Mouse (Mus musculus): ENCODE data around the gene Gm7951. TPM values are rescaled to one million over a fixed set of nuclear protein-coding genes. Genes with fewer than 3 reads are reported as not detected.
"Not testable (repeated sequence)": the region's sequence is repeated elsewhere in the genome, so short reads cannot be mapped to it uniquely, and the experiment has no call there.

The Gm7951 gene
- total RNA-seq (2014; rRNA removed; ENCODE audit: low replicate concordance) (not detected in 2 replicates), polyA plus RNA-seq (2015; fragmentation: Nextera tagmentation; extraction: Ambion mirVana) (not detected in 2 replicates)

GRCm38 (mm10) chr14:42117269-42117668 lies at the start of gene Gm7951:
TSS of gene Gm7951 (minus strand) at chr14:42117369.
- H3K4me2 ChIP-seq (ENCODE audit: low read depth, low read length); H3K4me1 ChIP-seq (ENCODE audit: control insufficient read depth, insufficient read depth); ATAC-seq (ENCODE audit: insufficient read depth, low read depth); H3K9me3 ChIP-seq (replicated peaks; ENCODE audit: control insufficient read depth, low read length); H3K4me3 ChIP-seq (ENCODE audit: low read depth, low read length); H3K27ac ChIP-seq (ENCODE audit: low read depth); H3K27me3 ChIP-seq (ENCODE audit: control insufficient read depth, insufficient read depth, low read length); H3K36me3 ChIP-seq (replicated peaks; ENCODE audit: control insufficient read depth, insufficient read depth, low read length); DNase-seq (ENCODE audit: low spot score); H3K9ac ChIP-seq (replicated peaks; ENCODE audit: low read depth, low read length): not testable (repeated sequence)
- WGBS, result no CpG with 5 or more reads among the region's 2 CpGs

- H3K27me3 ChIP-seq (ENCODE audit: control insufficient read depth, insufficient read depth, low read length); H3K9me3 ChIP-seq (replicated peaks; ENCODE audit: control insufficient read depth, low read length); H3K4me2 ChIP-seq (ENCODE audit: low read depth, low read length); ATAC-seq (ENCODE audit: insufficient read depth, low read depth); H3K4me3 ChIP-seq (ENCODE audit: low read depth, low read length); H3K9ac ChIP-seq (replicated peaks; ENCODE audit: low read depth, low read length); H3K27ac ChIP-seq (ENCODE audit: low read depth); H3K36me3 ChIP-seq (replicated peaks; ENCODE audit: control insufficient read depth, insufficient read depth, low read length); DNase-seq (ENCODE audit: low spot score); H3K4me1 ChIP-seq (ENCODE audit: control insufficient read depth, insufficient read depth): not testable (repeated sequence)
- 62% methylated on average over 1 of the region's 2 CpGs for WGBS
These were observed 45.4 kb upstream of the Gm7951 start, which contains the start of gene Gm17027 for GRCm38 (mm10) chr14:42162522-42162921. TSS of gene Gm17027 (minus strand) at chr14:42162622.

- not testable (repeated sequence) for H3K27ac ChIP-seq (ENCODE audit: low read depth); H3K9me3 ChIP-seq (replicated peaks; ENCODE audit: control insufficient read depth, low read length); H3K9ac ChIP-seq (replicated peaks; ENCODE audit: low read depth, low read length); ATAC-seq (ENCODE audit: insufficient read depth, low read depth); H3K4me3 ChIP-seq (ENCODE audit: low read depth, low read length); DNase-seq (ENCODE audit: low spot score); H3K4me1 ChIP-seq (ENCODE audit: control insufficient read depth, insufficient read depth); H3K4me2 ChIP-seq (ENCODE audit: low read depth, low read length); H3K27me3 ChIP-seq (ENCODE audit: control insufficient read depth, insufficient read depth, low read length); H3K36me3 ChIP-seq (replicated peaks; ENCODE audit: control insufficient read depth, insufficient read depth, low read length)
- 78% methylated on average over 5 of the region's 8 CpGs for WGBS
These were observed 17.4 kb upstream of the Gm7951 start for GRCm38 (mm10) chr14:42134571-42134970.

GRCm38 (mm10) chr14:42133806-42134205 lies 16.6 kb upstream of the Gm7951 start:
- not testable (repeated sequence) for H3K9ac ChIP-seq (replicated peaks; ENCODE audit: low read depth, low read length); DNase-seq (ENCODE audit: low spot score); ATAC-seq (ENCODE audit: insufficient read depth, low read depth)

More at GRCm38 (mm10) chr14:42133806-42134205, 16.6 kb upstream of the Gm7951 start:
- WGBS, result 56% methylated on average over 9 of the region's 14 CpGs
- H3K4me2 ChIP-seq (ENCODE audit: low read depth, low read length); H3K36me3 ChIP-seq (replicated peaks; ENCODE audit: control insufficient read depth, insufficient read depth, low read length); H3K9me3 ChIP-seq (replicated peaks; ENCODE audit: control insufficient read depth, low read length); H3K27ac ChIP-seq (ENCODE audit: low read depth); H3K4me3 ChIP-seq (ENCODE audit: low read depth, low read length); H3K4me1 ChIP-seq (ENCODE audit: control insufficient read depth, insufficient read depth); H3K27me3 ChIP-seq (ENCODE audit: control insufficient read depth, insufficient read depth, low read length): not testable (repeated sequence)

Other genes starting within 250 kb of the Gm7951 start
- not detected in 2 replicates for gene Gm7980, start 210.1 kb downstream of the Gm7951 start, total RNA-seq (2014; rRNA removed; ENCODE audit: low replicate concordance)
- gene Gm7980, start 210.1 kb downstream of the Gm7951 start, polyA plus RNA-seq (2015; fragmentation: Nextera tagmentation; extraction: Ambion mirVana), result not detected in 2 replicates
- gene 1700049E17Rik1, start 192.4 kb downstream of the Gm7951 start, total RNA-seq (2014; rRNA removed; ENCODE audit: low replicate concordance), result not detected in 2 replicates
- gene 1700049E17Rik1, start 192.4 kb downstream of the Gm7951 start, polyA plus RNA-seq (2015; fragmentation: Nextera tagmentation; extraction: Ambion mirVana), result not detected in 2 replicates
- gene 1700024B05Rik, start 173.4 kb downstream of the Gm7951 start, total RNA-seq (2014; rRNA removed; ENCODE audit: low replicate concordance), result not detected in 2 replicates
- gene 1700024B05Rik, start 173.4 kb downstream of the Gm7951 start, polyA plus RNA-seq (2015; fragmentation: Nextera tagmentation; extraction: Ambion mirVana), result not detected in 2 replicates
- not detected in 2 replicates for gene Gm6401, start 149.4 kb downstream of the Gm7951 start, total RNA-seq (2014; rRNA removed; ENCODE audit: low replicate concordance)
- gene Gm6401, start 149.4 kb downstream of the Gm7951 start, polyA plus RNA-seq (2015; fragmentation: Nextera tagmentation; extraction: Ambion mirVana), result not detected in 2 replicates
- not detected in 2 replicates for gene Gm3543, start 134.0 kb downstream of the Gm7951 start, total RNA-seq (2014; rRNA removed; ENCODE audit: low replicate concordance)
- not detected in 2 replicates for gene Gm3543, start 134.0 kb downstream of the Gm7951 start, polyA plus RNA-seq (2015; fragmentation: Nextera tagmentation; extraction: Ambion mirVana)
- gene Gm17027, start 45.3 kb upstream of the Gm7951 start, total RNA-seq (2014; rRNA removed; ENCODE audit: low replicate concordance), result not detected in 2 replicates
- not detected in 2 replicates for gene Gm17027, start 45.3 kb upstream of the Gm7951 start, polyA plus RNA-seq (2015; fragmentation: Nextera tagmentation; extraction: Ambion mirVana)
- not detected in 2 replicates for gene Gm3573, start 73.4 kb upstream of the Gm7951 start, total RNA-seq (2014; rRNA removed; ENCODE audit: low replicate concordance)
- not detected in 2 replicates for gene Gm3573, start 73.4 kb upstream of the Gm7951 start, polyA plus RNA-seq (2015; fragmentation: Nextera tagmentation; extraction: Ambion mirVana)
- not detected in 2 replicates for gene Gm17026, start 142.7 kb upstream of the Gm7951 start, total RNA-seq (2014; rRNA removed; ENCODE audit: low replicate concordance)
- gene Gm17026, start 142.7 kb upstream of the Gm7951 start, polyA plus RNA-seq (2015; fragmentation: Nextera tagmentation; extraction: Ambion mirVana), result not detected in 2 replicates
- not detected in 2 replicates for gene Gm9611, start 180.0 kb upstream of the Gm7951 start, total RNA-seq (2014; rRNA removed; ENCODE audit: low replicate concordance)
- not detected in 2 replicates for gene Gm9611, start 180.0 kb upstream of the Gm7951 start, polyA plus RNA-seq (2015; fragmentation: Nextera tagmentation; extraction: Ambion mirVana)
- gene Gm7995, start 192.8 kb upstream of the Gm7951 start, total RNA-seq (2014; rRNA removed; ENCODE audit: low replicate concordance), result not detected in 2 replicates
- not detected in 2 replicates for gene Gm7995, start 192.8 kb upstream of the Gm7951 start, polyA plus RNA-seq (2015; fragmentation: Nextera tagmentation; extraction: Ambion mirVana)